Mouse (Mus musculus) hindbrain, embryonic 11.5 days (tissue): ENCODE results near the gene Hectd1. TPM values are rescaled to one million over a fixed set of nuclear protein-coding genes. Genes with fewer than 3 reads are reported as not detected.
A peak's percentile ranks its signal among the peaks of the same experiment; 100 is the strongest.

Source experiments
- ATAC-seq: fragments of 200-750 bp; cut with Nextera tagmentation; 2 replicates; pipeline ENCODE4 v1.8.0; 2017; ENCODE audit warnings: mild to moderate bottlenecking, moderate TSS enrichment, moderate library complexity; ENCODE audit not compliant: low FRiP score
- DNase-seq: peaks from one replicate; pipeline ENCODE4 v3.0.0-alpha.2; 2015; ENCODE audit warnings: low spot score
- H3K27ac ChIP-seq: fragments of 300-500 bp; sonication (generic); 2 replicates; pipeline ENCODE4 v1.5.1; 2014; ENCODE audit warnings: mild to moderate bottlenecking, low read depth, low read length
- H3K27me3 ChIP-seq: fragments of 300-500 bp; sonication (generic); 2 replicates; pipeline ENCODE4 v1.6.1; 2014; ENCODE audit warnings: mild to moderate bottlenecking, low read length, moderate library complexity, mixed read lengths; ENCODE audit not compliant: control insufficient read depth, insufficient read depth
- H3K36me3 ChIP-seq: fragments of 300-500 bp; sonication (generic); 2 replicates; pipeline ENCODE4 v1.6.1; 2014; ENCODE audit warnings: mild to moderate bottlenecking, low read length, moderate library complexity, mixed read lengths; ENCODE audit not compliant: control insufficient read depth, insufficient read depth
- H3K4me1 ChIP-seq: fragments of 300-500 bp; sonication (generic); replicated peaks from 2 replicates; pipeline ENCODE4 v1.6.1; 2014; ENCODE audit warnings: low read length, mixed read lengths; ENCODE audit not compliant: control insufficient read depth, insufficient read depth
- H3K4me2 ChIP-seq: fragments of 300-500 bp; sonication (generic); replicated peaks from 2 replicates; pipeline ENCODE4 v1.6.1; 2014; ENCODE audit warnings: mild to moderate bottlenecking, low read depth, low read length
- H3K4me3 ChIP-seq: fragments of 300-500 bp; sonication (generic); 2 replicates; pipeline ENCODE4 v1.5.1; 2014; ENCODE audit warnings: low read depth, low read length
- H3K9ac ChIP-seq: fragments of 300-500 bp; sonication (generic); 2 replicates; pipeline ENCODE4 v1.6.1; 2014; ENCODE audit warnings: low read depth, low read length
- H3K9me3 ChIP-seq: fragments of 300-500 bp; sonication (generic); 2 replicates; pipeline ENCODE4 v1.6.1; 2016; ENCODE audit warnings: low read length; ENCODE audit not compliant: control insufficient read depth
- WGBS: fragments of 180-500 bp; shearing (Covaris S2); extraction: QIAGEN DNeasy Blood & Tissue Kit; methylation state at CpG from one replicate; pipeline ENCODE4 v1.1.7; 2014; 5-methylcytosine and 5-hydroxymethylcytosine counted together
- polyA plus RNA-seq: library from polyadenylated mRNA; unstranded; fragments of >200 nt; fragmentation: Nextera tagmentation; extraction: Ambion mirVana; gene quantifications from 2 replicates; pipeline ENCODE4 v1.2.1, GENCODE M21; 2014

Hectd1 gene
- polyA plus RNA-seq, 1 experiment from 2014 or later: 44.5 TPM

- no peak overlapping the region for H3K4me3 ChIP-seq
- no peaks in the 10 kb centered on the region for H3K9me3 ChIP-seq
- no peaks in the 10 kb centered on the region for H3K27me3 ChIP-seq
- WGBS: 79% methylated on average over 2 of the region's 2 CpGs
- H3K36me3 ChIP-seq: 0 out of 2 replicates have a peak, but pooled peaks cover 5% of the 10 kb centered on the region
- 0 out of 2 replicates have a peak, but pooled peaks cover 2% of the 10 kb centered on the region for H3K4me1 ChIP-seq
- DNase-seq (no peak), ATAC-seq (no peak)
- H3K4me2 ChIP-seq: no peak overlapping the region
- no peak overlapping the region for H3K9ac ChIP-seq
- H3K27ac ChIP-seq: no peak overlapping the region
These were observed 6.5 kb downstream of the Hectd1 start for GRCm38 (mm10) chr12:51822861-51823260.

GRCm38 (mm10) chr12:51822236-51822635 lies 7.1 kb downstream of the Hectd1 start:
- H3K9ac ChIP-seq: no peak overlapping the region
- 83% methylated on average over 2 of the region's 3 CpGs for WGBS
- 0 out of 2 replicates have a peak, but pooled peaks cover 5% of the 10 kb centered on the region for H3K36me3 ChIP-seq
- DNase-seq: no peak
- no peak overlapping the region for H3K4me2 ChIP-seq
- H3K27me3 ChIP-seq: no peaks in the 10 kb centered on the region
- H3K4me3 ChIP-seq: no peak overlapping the region
- ATAC-seq: no peak
- no peak overlapping the region for H3K27ac ChIP-seq
- H3K4me1 ChIP-seq: 0 out of 2 replicates have a peak, but pooled peaks cover 1% of the 10 kb centered on the region
- H3K9me3 ChIP-seq: no peaks in the 10 kb centered on the region

- no peak overlapping the region for H3K4me3 ChIP-seq
- no peak overlapping the region for H3K9ac ChIP-seq
- H3K27me3 ChIP-seq: no peaks in the 10 kb centered on the region
- 79% methylated on average over 2 of the region's 2 CpGs for WGBS
- H3K9me3 ChIP-seq: no peaks in the 10 kb centered on the region
- ATAC-seq (no peak), DNase-seq (no peak)
- no peak overlapping the region for H3K4me2 ChIP-seq
- H3K4me1 ChIP-seq: no peaks in the 10 kb centered on the region
- 0 out of 2 replicates have a peak, but pooled peaks cover 5% of the 10 kb centered on the region for H3K36me3 ChIP-seq
- H3K27ac ChIP-seq: no peak overlapping the region
These were observed 8.1 kb downstream of the Hectd1 start for GRCm38 (mm10) chr12:51821256-51821655.

GRCm38 (mm10) chr12:51819951-51820498 lies 9.3 kb downstream of the Hectd1 start:
- 93% methylated on average over 4 of the region's 4 CpGs for WGBS
- H3K4me3 ChIP-seq: no peak overlapping the region
- H3K4me2 ChIP-seq: no peak overlapping the region
- ATAC-seq (no peak), DNase-seq (no peak)
- H3K4me1 ChIP-seq: no peaks in the 10 kb centered on the region
- no peak overlapping the region for H3K27ac ChIP-seq
- no peaks in the 10 kb centered on the region for H3K27me3 ChIP-seq
- no peaks in the 10 kb centered on the region for H3K9me3 ChIP-seq
- H3K9ac ChIP-seq: no peak overlapping the region
- 0 out of 2 replicates have a peak, but pooled peaks cover 3% of the 10 kb centered on the region for H3K36me3 ChIP-seq

- Histone ChIP-seq H3K9ac (no peak overlapping the region), H3K4me2 (no peak overlapping the region), H3K36me3 (no peaks in the 10 kb centered on the region), H3K27ac (no peak overlapping the region), H3K4me1 (no peaks in the 10 kb centered on the region), H3K9me3 (no peaks in the 10 kb centered on the region), H3K4me3 (no peak overlapping the region), H3K27me3 (no peaks in the 10 kb centered on the region)
- ATAC-seq (no peak), DNase-seq (no peak)
- 83% methylated on average over 8 of the region's 8 CpGs for WGBS
These were observed 11.3 kb downstream of the Hectd1 start for GRCm38 (mm10) chr12:51817815-51818613.

GRCm38 (mm10) chr12:51811388-51812140 lies 17.8 kb downstream of the Hectd1 start:
- Histone ChIP-seq H3K36me3 (no peaks in the 10 kb centered on the region), H3K27ac (no peak overlapping the region), H3K27me3 (no peaks in the 10 kb centered on the region), H3K9me3 (no peaks in the 10 kb centered on the region), H3K4me1 (no peaks in the 10 kb centered on the region), H3K4me2 (no peak overlapping the region), H3K4me3 (no peak overlapping the region), H3K9ac (no peak overlapping the region)
- ATAC-seq (no peak), DNase-seq (no peak)
- 81% methylated on average over 5 of the region's 5 CpGs for WGBS

GRCm38 (mm10) chr12:51810564-51810963 lies 18.8 kb downstream of the Hectd1 start:
- no peak overlapping the region for H3K9ac ChIP-seq
- no peaks in the 10 kb centered on the region for H3K4me1 ChIP-seq
- no peaks in the 10 kb centered on the region for H3K9me3 ChIP-seq
- H3K27ac ChIP-seq: no peak overlapping the region
- DNase-seq (no peak), ATAC-seq (no peak)
- no peak overlapping the region for H3K4me2 ChIP-seq
- no peaks in the 10 kb centered on the region for H3K36me3 ChIP-seq
- no peak overlapping the region for H3K4me3 ChIP-seq
- no peaks in the 10 kb centered on the region for H3K27me3 ChIP-seq

GRCm38 (mm10) chr12:51784842-51785241 lies 44.5 kb downstream of the Hectd1 start:
- WGBS: 91% methylated on average over 7 of the region's 7 CpGs
- Histone ChIP-seq H3K4me1 (no peaks in the 10 kb centered on the region), H3K27ac (no peak overlapping the region), H3K4me2 (no peak overlapping the region), H3K9ac (no peak overlapping the region), H3K36me3 (peaks cover 8% of the 10 kb centered on the region; the same call in 1 of the 2 replicates), H3K4me3 (no peak overlapping the region), H3K9me3 (no peaks in the 10 kb centered on the region), H3K27me3 (no peaks in the 10 kb centered on the region)
- peak; percentile 49 for DNase-seq
- ATAC-seq: no peak
